Mouse (Mus musculus) Patski (cell line): ENCODE measurements around the gene Ppp1r12b. TPM values are rescaled to one million over a fixed set of nuclear protein-coding genes. Genes with fewer than 3 reads are reported as not detected.

Experiments used
- ATAC-seq: fragments of 100-300 bp; one replicate; pipeline ENCODE4 v1.8.0; 2021
- CTCF ChIA-PET: fragments of 350-600 bp; sonication (Branson Sonifier 250); formaldehyde crosslinking; loops from one replicate; lab custom pipeline; 2022; ENCODE audit warnings: inconsistent platforms; lab: Charles Lee
- POLR2A ChIA-PET: fragments of 350-600 bp; sonication (Branson Sonifier 250); formaldehyde crosslinking; loops from one replicate; lab custom pipeline; 2022; ENCODE audit warnings: antibody characterized with exemption, inconsistent platforms; lab: Charles Lee
- DNase-seq: peaks from one replicate; pipeline ENCODE4 v3.0.0-alpha.2; 2011; ENCODE audit warnings: low read depth, low spot score
- H3K27me3 ChIP-seq: fragments of 371-371 bp; one replicate; pipeline ENCODE4 v1.5.1; 2021
- CTCF ChIP-seq: fragments of 100-300 bp; IDR thresholded peaks from one replicate; pipeline ENCODE4 v1.5.1; 2021
- in situ Hi-C: fragments of 300-500 bp; cut with MboI; formaldehyde crosslinking; loops from 3 replicates; pipeline ENCODE4 v1.11.1; 2018; ENCODE audit warnings: low pct_unique_long_range_greater_than_20kb, mixed read lengths
- polyA plus RNA-seq: library from polyadenylated mRNA; unstranded; gene quantifications from one replicate; pipeline ENCODE4 v1.2.3, GENCODE M21; 2021

The Ppp1r12b gene
- polyA plus RNA-seq, 1 experiment from 2014 or later: 4.2 TPM

DNA sequence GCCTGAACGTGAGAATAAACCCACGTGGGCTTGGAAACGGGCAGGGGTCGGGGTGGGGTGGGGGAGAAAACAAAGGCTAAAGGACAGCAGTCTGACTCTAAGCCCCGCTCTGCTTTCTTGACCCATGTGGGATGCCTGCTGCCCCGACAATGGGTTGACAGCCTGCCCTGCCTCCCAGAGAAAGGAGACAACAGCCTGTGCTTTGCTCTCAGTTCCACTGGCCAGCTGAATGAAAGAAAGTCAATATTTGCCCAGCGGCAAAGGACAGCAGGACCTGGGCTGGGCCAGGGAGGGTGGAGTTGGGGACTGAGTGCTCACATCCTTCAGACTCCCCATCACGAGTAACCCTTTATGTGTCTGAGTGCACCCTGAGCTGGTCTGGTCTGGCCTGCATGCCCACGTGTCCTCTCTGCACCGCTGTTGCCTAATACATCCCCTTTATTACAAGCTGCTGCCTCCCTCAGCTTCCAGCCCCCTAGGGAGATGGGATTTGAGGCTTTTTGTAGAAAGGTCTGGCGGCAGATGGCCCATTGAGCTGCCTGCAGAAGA, 242.2 kb downstream of the Ppp1r12b start:
- in situ Hi-C loops: loop anchor here (5.0 kb wide), 1 partner anchor 56 kb away; no protein-coding TSS in a partner anchor
- no peak for ATAC-seq

DNA sequence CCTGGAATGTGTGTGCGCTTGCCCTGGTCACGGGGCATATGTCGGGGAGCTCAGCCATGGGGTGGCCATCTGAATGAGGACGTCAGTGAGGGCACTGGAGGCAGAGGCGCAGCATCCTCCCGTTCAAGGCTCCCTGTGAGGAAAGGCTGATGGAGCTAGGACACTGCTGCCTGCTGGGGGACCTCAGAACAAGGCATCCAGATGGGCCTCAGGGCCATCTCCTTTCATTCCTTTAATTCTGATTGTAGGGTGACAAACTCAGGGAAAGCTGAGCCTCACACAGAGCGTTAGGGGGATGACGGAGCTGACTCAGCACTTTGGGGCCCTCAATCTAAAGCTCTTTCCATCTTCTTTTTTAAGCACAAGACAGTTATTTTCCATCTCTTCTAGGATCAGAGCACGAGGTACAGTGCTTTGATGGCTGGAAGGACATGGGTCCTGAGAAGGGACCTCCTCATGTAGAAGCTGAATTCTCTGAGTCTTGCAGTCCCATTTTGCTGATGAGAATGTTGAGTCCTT, 242.9 kb downstream of the Ppp1r12b start:
- no peaks in the 10 kb centered on the region for H3K27me3 ChIP-seq
- CTCF ChIA-PET: interaction anchor here (1.1 to 1.2 kb wide), 3 partner anchors 10 to 117 kb away, joined by 3 read pairs; no protein-coding TSS in a partner anchor
- POLR2A ChIA-PET: no interaction called here
- DNase-seq (no peak), ATAC-seq (no peak)
- in situ Hi-C loops: loop anchor here (5.0 kb wide), 1 partner anchor 56 kb away; no protein-coding TSS in a partner anchor
- no peak for TF ChIP-seq CTCF

More for the DNA sequence above, 242.2 kb downstream of the Ppp1r12b start:
- no peak for TF ChIP-seq CTCF
- H3K27me3 ChIP-seq: no peaks in the 10 kb centered on the region
- no peak for DNase-seq
- ChIA-PET CTCF (interaction anchor here (1.1 to 1.2 kb wide), 3 partner anchors 9 to 116 kb away, joined by 3 read pairs; no protein-coding TSS in a partner anchor), POLR2A (no interaction called here)

- CTCF ChIA-PET: no interaction called here
- ATAC-seq: no peak
- in situ Hi-C loops: loop anchor here (5.0 kb wide), 1 partner anchor 54 kb away; no protein-coding TSS in a partner anchor
- DNase-seq: no peak
- TF ChIP-seq CTCF: no peak
- no peaks in the 10 kb centered on the region for H3K27me3 ChIP-seq
- POLR2A ChIA-PET: no interaction called here
Measured at GRCm38 (mm10) chr1:134711653-134712052, 244.1 kb downstream of the Ppp1r12b start.

DNA sequence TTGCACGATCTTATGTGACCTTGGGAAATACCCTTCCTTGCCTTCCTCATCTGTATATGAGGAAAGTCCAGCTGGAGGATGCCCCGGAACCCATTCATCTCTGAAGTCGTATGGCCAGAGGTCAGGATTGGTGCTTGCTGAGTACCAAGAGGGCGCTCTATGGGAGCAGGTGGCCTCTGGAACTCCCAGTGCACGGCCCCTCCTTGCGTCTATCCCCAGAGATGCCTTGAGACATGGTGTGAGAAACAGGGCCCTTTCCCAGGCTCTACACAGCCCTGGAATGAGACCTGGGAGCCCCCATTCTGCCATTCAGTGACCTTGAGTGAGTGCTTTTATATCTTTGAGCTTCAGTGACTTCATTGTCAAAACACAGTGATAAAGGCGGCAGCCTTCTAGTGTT, 244.7 kb downstream of the Ppp1r12b start:
- TF ChIP-seq CTCF: no peak
- in situ Hi-C loops: loop anchor here (5.0 kb wide), 1 partner anchor 54 kb away; no protein-coding TSS in a partner anchor
- H3K27me3 ChIP-seq: no peaks in the 10 kb centered on the region
- ATAC-seq (no peak), DNase-seq (no peak)
- CTCF ChIA-PET: no interaction called here
- POLR2A ChIA-PET: no interaction called here

DNA sequence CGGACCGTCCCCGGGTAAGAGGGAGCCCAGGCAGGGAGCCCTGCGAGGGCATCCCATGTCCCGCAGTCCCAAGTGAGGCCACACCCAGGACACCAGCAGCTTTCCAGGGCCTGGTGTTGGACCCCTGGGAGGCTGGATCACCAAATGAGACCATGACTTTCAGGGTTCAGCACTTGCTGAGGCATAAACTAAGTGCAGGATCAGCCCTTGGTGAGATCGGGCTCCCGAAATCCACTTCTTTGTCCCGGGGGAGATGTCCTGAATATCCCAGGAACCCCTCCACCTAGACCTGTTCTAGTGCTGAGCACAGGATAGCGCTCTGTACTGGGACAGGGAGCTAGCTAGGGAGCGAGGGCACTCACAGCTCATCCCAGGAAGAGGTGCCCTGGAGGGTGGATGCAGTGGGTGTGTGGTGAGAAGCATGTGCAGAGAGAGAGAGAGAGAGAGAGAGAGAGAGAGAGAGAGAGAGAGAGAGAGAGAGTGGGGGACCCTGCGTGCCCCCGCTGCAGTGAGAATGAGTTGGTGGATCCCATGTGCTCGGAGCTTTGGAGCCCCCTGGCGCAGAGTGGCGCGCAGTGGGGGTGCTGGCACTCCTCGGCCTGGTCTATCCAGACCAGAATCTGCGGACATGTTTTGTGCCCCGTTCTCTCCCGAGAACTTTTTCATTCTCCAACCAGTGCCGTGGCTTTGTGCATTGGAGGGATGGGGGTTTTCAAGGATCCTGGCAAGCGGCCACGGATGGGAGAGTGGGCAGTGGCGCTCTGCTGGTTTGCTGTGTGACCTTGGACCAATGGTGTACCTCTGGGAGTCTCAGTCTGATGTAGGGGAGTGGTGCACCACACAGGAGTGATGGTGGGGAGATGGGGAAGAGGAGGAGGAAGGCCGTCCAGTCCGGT, 246.1 kb downstream of the Ppp1r12b start:
- ATAC-seq: no peak
- POLR2A ChIA-PET: no interaction called here
- no peaks in the 10 kb centered on the region for H3K27me3 ChIP-seq
- no peak for TF ChIP-seq CTCF
- no peak for DNase-seq
- CTCF ChIA-PET: no interaction called here
- in situ Hi-C loops: loop anchor here (5.0 kb wide), 1 partner anchor 52 kb away; no protein-coding TSS in a partner anchor

DNA sequence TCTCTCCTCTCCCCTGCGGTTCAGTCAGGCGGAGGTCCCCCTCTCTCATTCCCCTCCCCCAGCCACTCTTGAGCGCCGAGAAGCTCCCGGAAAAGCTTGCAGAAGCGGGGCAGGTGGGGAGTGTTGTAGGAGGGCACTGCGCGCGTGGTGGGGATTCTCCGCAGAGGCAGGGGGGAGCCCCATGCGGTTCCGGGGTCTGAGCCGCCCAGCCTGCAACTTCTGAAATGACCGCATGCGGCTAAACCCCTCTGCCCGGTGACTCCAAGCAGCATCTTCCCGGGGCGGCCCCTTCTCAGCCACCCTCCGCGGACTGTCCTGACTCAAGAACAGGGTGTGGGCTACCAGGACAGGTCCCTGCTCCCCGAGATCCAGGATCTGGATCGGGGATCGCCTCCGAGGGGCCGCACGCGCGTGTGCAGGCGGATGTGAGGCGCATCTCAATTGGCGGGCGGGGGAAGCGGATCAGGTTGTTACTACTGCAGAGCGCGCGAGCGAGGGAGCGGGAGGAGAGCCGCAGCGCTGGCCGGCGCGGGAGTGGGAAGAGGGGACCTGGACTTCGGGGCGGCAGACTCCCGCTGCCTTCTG, 246.8 kb downstream of the Ppp1r12b start:
- DNase-seq: no peak
- peak; percentile 16 for ATAC-seq

GRCm38 (mm10) chr1:134708274-134708673, 247.5 kb downstream of the Ppp1r12b start:
- TF ChIP-seq CTCF: no peak
- POLR2A ChIA-PET: no interaction called here
- ATAC-seq (no peak), DNase-seq (no peak)
- no peaks in the 10 kb centered on the region for H3K27me3 ChIP-seq
- CTCF ChIA-PET: no interaction called here
- in situ Hi-C loops: no loop called here

More for the DNA sequence above, 246.8 kb downstream of the Ppp1r12b start:
- POLR2A ChIA-PET: no interaction called here
- TF ChIP-seq CTCF: no peak
- H3K27me3 ChIP-seq: no peaks in the 10 kb centered on the region
- CTCF ChIA-PET: no interaction called here
- in situ Hi-C loops: no loop called here

DNA sequence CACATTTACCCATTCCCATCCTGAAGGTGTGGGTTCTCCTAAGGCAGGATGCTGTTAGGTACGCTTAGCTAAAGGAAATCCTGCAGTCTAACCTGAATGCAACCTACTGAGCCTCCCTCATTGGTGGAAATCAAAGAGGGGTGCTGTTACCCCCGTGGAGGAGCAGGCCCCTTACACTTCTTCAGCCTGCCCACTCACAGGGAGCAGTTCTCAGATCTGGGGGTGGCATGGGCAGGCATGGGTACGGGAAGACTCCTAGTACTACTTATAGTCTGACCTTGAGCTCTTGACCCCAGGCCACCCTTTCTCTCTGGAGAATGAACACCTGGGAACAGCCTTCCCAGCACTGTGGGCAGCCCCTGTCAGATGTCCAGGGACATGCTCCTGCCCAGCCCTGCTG, 248.2 kb downstream of the Ppp1r12b start:
- CTCF ChIA-PET: no interaction called here
- DNase-seq (no peak), ATAC-seq (no peak)
- in situ Hi-C loops: no loop called here
- no peak for TF ChIP-seq CTCF
- no peaks in the 10 kb centered on the region for H3K27me3 ChIP-seq
- POLR2A ChIA-PET: no interaction called here

DNA sequence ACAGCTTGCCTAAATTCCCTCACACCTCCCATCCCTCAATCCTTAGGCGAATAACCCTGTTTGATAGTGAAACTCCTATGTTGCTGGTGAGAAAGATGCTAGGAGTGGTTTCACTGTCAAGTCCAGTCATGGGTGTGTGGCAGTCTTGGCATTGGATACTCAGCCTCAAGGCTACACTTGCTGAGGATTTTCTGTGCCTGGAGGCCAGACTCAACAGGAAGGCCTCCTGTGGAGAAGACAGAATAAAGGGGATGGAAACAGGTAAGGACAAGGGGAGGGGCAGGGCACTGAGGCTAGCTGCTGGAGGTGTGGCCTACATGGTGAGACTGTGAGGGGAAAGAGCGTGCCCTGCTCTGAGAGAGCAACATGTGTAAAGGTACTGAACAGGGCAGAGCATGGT, 249.2 kb downstream of the Ppp1r12b start:
- CTCF ChIA-PET: interaction anchor here (1.2 kb wide), 1 partner anchor 11 kb away, joined by 4 read pairs; no protein-coding TSS in a partner anchor
- in situ Hi-C loops: no loop called here

More for the DNA sequence above, 249.2 kb downstream of the Ppp1r12b start:
- DNase-seq: no peak
- no peaks in the 10 kb centered on the region for H3K27me3 ChIP-seq
- TF ChIP-seq CTCF: no peak
- POLR2A ChIA-PET: no interaction called here
- no peak for ATAC-seq

Other genes with a start within 250 kb of the Ppp1r12b start
- 14.5 TPM for gene Ube2t, start 6.6 kb upstream of the Ppp1r12b start, polyA plus RNA-seq
- 2.3 TPM for gene Lgr6, start 149.3 kb upstream of the Ppp1r12b start, polyA plus RNA-seq
- gene Ptpn7, start 176.8 kb upstream of the Ppp1r12b start, polyA plus RNA-seq: 0.19 TPM
- gene Arl8a, start 190.9 kb upstream of the Ppp1r12b start, polyA plus RNA-seq: 111 TPM
- gene Gpr37l1, start 211.7 kb upstream of the Ppp1r12b start, polyA plus RNA-seq: 0.04 TPM